Mouse (Mus musculus): ENCODE data around the gene Fitm2. TPM values are rescaled to one million over a fixed set of nuclear protein-coding genes. Genes with fewer than 3 reads are reported as not detected.
"Not testable (repeated sequence)": the region's sequence is repeated elsewhere in the genome, so short reads cannot be mapped to it uniquely, and the experiment has no call there.

Gene Fitm2
- polyA plus RNA-seq, 1 experiment from 2014 or later, result 16.9 TPM

DNA sequence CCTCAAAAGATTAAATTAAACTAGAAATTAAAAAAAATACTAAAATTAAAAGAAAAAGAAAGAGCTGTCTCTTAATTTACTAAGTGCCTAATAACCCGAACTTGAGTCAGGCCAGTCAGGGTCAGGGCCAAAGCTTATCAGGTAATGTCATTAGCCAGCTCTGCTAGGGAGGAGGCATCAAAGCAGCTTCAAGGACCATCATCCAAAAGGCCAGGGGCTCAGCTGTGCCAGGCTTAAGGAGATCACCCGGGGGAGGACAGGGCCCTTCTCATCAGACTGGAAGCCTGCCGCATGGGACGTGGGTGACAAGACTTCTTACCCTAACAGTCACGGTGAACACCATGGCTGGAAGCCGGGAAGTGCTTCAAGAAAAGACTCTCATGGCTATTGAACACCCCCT lies 4.8 kb downstream of the Fitm2 start:
- ATAC-seq, result no peak
- peaks cover 9% of the 10 kb centered on the region for H3K4me1 ChIP-seq (ENCODE audit: control insufficient read depth, insufficient read depth, low read length)
- H3K9me3 ChIP-seq (replicated peaks; ENCODE audit: control insufficient read depth, low read length, poor library complexity, severe bottlenecking), result no peaks in the 10 kb centered on the region
- H3K9ac ChIP-seq (ENCODE audit: low read depth, low read length), result no peak overlapping the region
- H3K4me2 ChIP-seq (ENCODE audit: low read length), result no peak overlapping the region
- 89% methylated on average over 6 of the region's 6 CpGs for WGBS
- no peaks in the 10 kb centered on the region for H3K27me3 ChIP-seq (ENCODE audit: control insufficient read depth, insufficient read depth, low read depth, low read length)
- H3K36me3 ChIP-seq (ENCODE audit: control insufficient read depth, insufficient read depth, low read length), result peaks cover 19% of the 10 kb centered on the region
- no peak overlapping the region for H3K27ac ChIP-seq (ENCODE audit: low read length)
- no peak overlapping the region for H3K4me3 ChIP-seq (ENCODE audit: low read depth, low read length)

DNA sequence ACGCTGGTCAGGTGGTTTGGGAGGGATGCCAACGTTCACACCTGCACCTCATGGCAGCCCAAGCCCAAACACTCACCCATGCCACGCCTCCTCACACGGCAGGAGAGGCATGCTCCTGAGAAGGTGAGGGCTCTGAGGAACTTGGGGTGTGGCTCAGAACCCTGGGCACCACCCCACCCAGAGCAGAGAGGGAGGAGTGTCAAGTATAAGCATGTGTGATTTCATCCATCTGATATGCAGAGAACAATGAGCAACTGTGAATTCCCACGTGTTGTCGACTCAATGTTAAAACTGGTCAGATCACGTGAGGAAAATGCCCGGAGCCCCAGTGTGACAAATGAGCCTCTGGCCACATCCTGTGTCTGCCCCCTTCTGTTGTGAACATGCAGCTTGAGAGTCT lies 5.7 kb downstream of the Fitm2 start:
- Histone ChIP-seq H3K9ac (ENCODE audit: low read depth, low read length) (no peak overlapping the region), H3K36me3 (ENCODE audit: control insufficient read depth, insufficient read depth, low read length) (peaks cover 19% of the 10 kb centered on the region)

DNA sequence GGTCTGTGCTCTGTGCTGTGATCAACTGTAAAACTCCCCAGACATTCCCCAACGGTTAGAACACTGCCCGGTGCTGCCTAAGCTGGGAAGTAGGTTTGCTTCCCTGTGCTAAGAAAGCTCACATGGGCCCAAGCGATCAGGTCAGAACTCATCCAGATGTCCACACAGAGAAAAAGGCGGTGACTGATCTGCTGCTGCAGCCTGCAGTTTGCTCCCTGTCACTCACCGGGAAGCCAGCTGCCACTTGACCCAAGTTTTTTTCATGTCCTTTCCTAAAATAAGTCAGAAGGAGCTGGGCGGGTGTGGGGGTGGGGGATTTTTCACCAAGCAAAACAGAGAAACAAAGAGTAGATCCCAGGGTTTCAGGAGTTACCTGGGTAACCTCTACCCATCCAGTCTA lies 7.9 kb downstream of the Fitm2 start:
- H3K9ac ChIP-seq (ENCODE audit: low read depth, low read length), result no peak overlapping the region
- no peaks in the 10 kb centered on the region for H3K4me1 ChIP-seq (ENCODE audit: control insufficient read depth, insufficient read depth, low read length)
- 83% methylated on average over 6 of the region's 6 CpGs for WGBS
- no peaks in the 10 kb centered on the region for H3K27me3 ChIP-seq (ENCODE audit: control insufficient read depth, insufficient read depth, low read depth, low read length)
- peaks cover 15% of the 10 kb centered on the region for H3K36me3 ChIP-seq (ENCODE audit: control insufficient read depth, insufficient read depth, low read length)
- H3K4me2 ChIP-seq (ENCODE audit: low read length), result no peak overlapping the region
- H3K4me3 ChIP-seq (ENCODE audit: low read depth, low read length), result no peak overlapping the region
- H3K27ac ChIP-seq (ENCODE audit: low read length), result no peak overlapping the region
- ATAC-seq, result no peak
- H3K9me3 ChIP-seq (replicated peaks; ENCODE audit: control insufficient read depth, low read length, poor library complexity, severe bottlenecking), result no peaks in the 10 kb centered on the region

More for the DNA sequence above, 5.7 kb downstream of the Fitm2 start:
- no peak for ATAC-seq
- Histone ChIP-seq H3K4me2 (ENCODE audit: low read length) (no peak overlapping the region), H3K27ac (ENCODE audit: low read length) (no peak overlapping the region), H3K4me3 (ENCODE audit: low read depth, low read length) (no peak overlapping the region), H3K4me1 (ENCODE audit: control insufficient read depth, insufficient read depth, low read length) (peaks cover 8% of the 10 kb centered on the region), H3K27me3 (ENCODE audit: control insufficient read depth, insufficient read depth, low read depth, low read length) (no peaks in the 10 kb centered on the region), H3K9me3 (replicated peaks; ENCODE audit: control insufficient read depth, low read length, poor library complexity, severe bottlenecking) (no peaks in the 10 kb centered on the region)
- WGBS, result 85% methylated on average over 8 of the region's 8 CpGs

- H3K4me3 ChIP-seq (ENCODE audit: low read depth, low read length), result no peak overlapping the region
- no peak overlapping the region for H3K9ac ChIP-seq (ENCODE audit: low read depth, low read length)
- peaks cover 10% of the 10 kb centered on the region for H3K36me3 ChIP-seq (ENCODE audit: control insufficient read depth, insufficient read depth, low read length)
- no peak overlapping the region for H3K4me2 ChIP-seq (ENCODE audit: low read length)
- no peak for ATAC-seq
- H3K27ac ChIP-seq (ENCODE audit: low read length), result no peak overlapping the region
- 0 out of 2 replicates have a peak, but pooled peaks cover 3% of the 10 kb centered on the region for H3K4me1 ChIP-seq (ENCODE audit: control insufficient read depth, insufficient read depth, low read length)
- 76% methylated on average over 4 of the region's 4 CpGs for WGBS
- no peaks in the 10 kb centered on the region for H3K9me3 ChIP-seq (replicated peaks; ENCODE audit: control insufficient read depth, low read length, poor library complexity, severe bottlenecking)
- no peaks in the 10 kb centered on the region for H3K27me3 ChIP-seq (ENCODE audit: control insufficient read depth, insufficient read depth, low read depth, low read length)
These were observed 8.4 kb downstream of the Fitm2 start for GRCm38 (mm10) chr2:163463998-163464397.

DNA sequence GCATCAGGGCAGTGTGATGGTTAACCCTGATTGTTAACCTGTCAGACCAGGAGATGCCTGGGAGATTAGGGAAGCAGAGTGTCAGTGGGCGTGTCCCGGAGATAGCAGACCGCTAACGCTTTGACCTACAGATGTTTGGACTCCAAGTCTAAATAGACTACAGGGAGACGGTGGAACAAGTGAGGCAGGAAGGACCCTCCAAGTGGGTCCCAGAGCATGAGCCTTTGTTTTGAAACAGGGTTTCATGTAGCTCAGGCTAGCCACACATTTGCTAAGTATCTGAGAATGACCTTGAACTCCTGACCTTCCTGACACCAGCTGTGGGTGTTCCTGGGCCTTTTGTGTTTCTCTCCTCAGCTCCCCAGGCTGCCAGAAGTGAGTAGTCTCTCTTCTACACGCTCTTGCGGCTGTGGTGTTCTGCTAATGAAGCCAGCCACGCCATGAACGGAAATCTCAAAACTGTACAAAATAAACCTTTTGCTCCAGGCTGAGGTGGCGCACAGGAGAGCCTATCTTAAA lies 9.1 kb downstream of the Fitm2 start:
- H3K9ac ChIP-seq (ENCODE audit: low read depth, low read length), result no peak overlapping the region
- no peak overlapping the region for H3K4me3 ChIP-seq (ENCODE audit: low read depth, low read length)
- WGBS, result 60% methylated on average over 10 of the region's 10 CpGs
- no peaks in the 10 kb centered on the region for H3K9me3 ChIP-seq (replicated peaks; ENCODE audit: control insufficient read depth, low read length, poor library complexity, severe bottlenecking)
- H3K27ac ChIP-seq (ENCODE audit: low read length), result no peak overlapping the region
- no peak for ATAC-seq
- H3K4me1 ChIP-seq (ENCODE audit: control insufficient read depth, insufficient read depth, low read length), result 0 out of 2 replicates have a peak, but pooled peaks cover 3% of the 10 kb centered on the region
- H3K36me3 ChIP-seq (ENCODE audit: control insufficient read depth, insufficient read depth, low read length), result peaks cover 6% of the 10 kb centered on the region; the same call in 1 of the 2 replicates
- no peaks in the 10 kb centered on the region for H3K27me3 ChIP-seq (ENCODE audit: control insufficient read depth, insufficient read depth, low read depth, low read length)
- no peak overlapping the region for H3K4me2 ChIP-seq (ENCODE audit: low read length)

DNA sequence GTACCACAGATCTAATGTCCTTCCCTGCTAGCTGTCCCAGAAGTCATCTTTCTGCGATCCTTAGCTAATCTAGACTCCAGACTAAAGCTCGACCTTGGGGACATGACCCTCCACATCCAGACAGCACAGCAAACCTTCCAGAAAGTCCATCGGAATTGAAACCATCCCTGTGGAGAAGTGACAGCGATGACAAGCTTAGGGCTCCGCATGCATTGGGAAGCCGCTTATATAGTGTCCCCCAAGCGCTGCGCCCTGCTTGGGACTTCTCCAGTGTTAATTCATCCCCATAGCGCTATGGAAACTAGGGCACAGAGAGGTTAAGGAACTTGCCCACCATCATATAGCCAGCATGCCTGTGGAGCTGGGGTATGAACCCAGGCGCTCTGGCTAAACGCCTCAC lies 9.6 kb downstream of the Fitm2 start:
- H3K4me1 ChIP-seq (ENCODE audit: control insufficient read depth, insufficient read depth, low read length), result 0 out of 2 replicates have a peak, but pooled peaks cover 3% of the 10 kb centered on the region
- H3K36me3 ChIP-seq (ENCODE audit: control insufficient read depth, insufficient read depth, low read length), result peaks cover 4% of the 10 kb centered on the region; the same call in 1 of the 2 replicates
- WGBS, result 78% methylated on average over 11 of the region's 11 CpGs
- no peak overlapping the region for H3K9ac ChIP-seq (ENCODE audit: low read depth, low read length)
- no peak overlapping the region for H3K4me3 ChIP-seq (ENCODE audit: low read depth, low read length)
- H3K4me2 ChIP-seq (ENCODE audit: low read length), result no peak overlapping the region
- no peaks in the 10 kb centered on the region for H3K27me3 ChIP-seq (ENCODE audit: control insufficient read depth, insufficient read depth, low read depth, low read length)
- no peak overlapping the region for H3K27ac ChIP-seq (ENCODE audit: low read length)
- no peaks in the 10 kb centered on the region for H3K9me3 ChIP-seq (replicated peaks; ENCODE audit: control insufficient read depth, low read length, poor library complexity, severe bottlenecking)
- no peak for ATAC-seq

DNA sequence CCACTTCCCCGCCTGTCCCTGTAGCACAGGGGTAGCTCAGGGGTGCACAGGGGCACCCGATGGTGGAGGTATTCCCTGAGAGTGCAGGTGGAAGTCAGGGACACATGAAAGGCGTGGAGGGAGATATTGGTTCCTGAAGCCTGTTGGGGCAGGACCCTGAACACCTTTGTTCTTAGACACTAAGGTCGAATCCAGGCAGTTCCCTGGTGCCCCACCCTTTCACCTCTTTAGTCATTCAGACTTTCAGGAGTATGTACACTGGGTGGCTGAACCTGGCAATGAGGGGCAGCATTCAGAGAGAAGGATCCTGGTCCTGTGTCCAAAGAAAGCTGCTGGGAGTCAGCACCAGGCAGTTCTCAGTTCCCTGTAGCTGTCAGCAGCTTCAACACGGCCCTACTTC lies 10.0 kb downstream of the Fitm2 start:
- Histone ChIP-seq H3K27me3 (ENCODE audit: control insufficient read depth, insufficient read depth, low read depth, low read length) (no peaks in the 10 kb centered on the region), H3K9me3 (replicated peaks; ENCODE audit: control insufficient read depth, low read length, poor library complexity, severe bottlenecking) (no peaks in the 10 kb centered on the region), H3K36me3 (ENCODE audit: control insufficient read depth, insufficient read depth, low read length) (peaks cover 4% of the 10 kb centered on the region; the same call in 1 of the 2 replicates), H3K4me1 (ENCODE audit: control insufficient read depth, insufficient read depth, low read length) (0 out of 2 replicates have a peak, but pooled peaks cover 3% of the 10 kb centered on the region), H3K27ac (ENCODE audit: low read length) (no peak overlapping the region), H3K9ac (ENCODE audit: low read depth, low read length) (no peak overlapping the region), H3K4me3 (ENCODE audit: low read depth, low read length) (no peak overlapping the region), H3K4me2 (ENCODE audit: low read length) (no peak overlapping the region)
- no peak for ATAC-seq
- 85% methylated on average over 5 of the region's 5 CpGs for WGBS

GRCm38 (mm10) chr2:163461307-163461706 lies 11.1 kb downstream of the Fitm2 start:
- not testable (repeated sequence) for H3K36me3 ChIP-seq (ENCODE audit: control insufficient read depth, insufficient read depth, low read length); H3K4me1 ChIP-seq (ENCODE audit: control insufficient read depth, insufficient read depth, low read length); H3K27ac ChIP-seq (ENCODE audit: low read length); H3K9ac ChIP-seq (ENCODE audit: low read depth, low read length); H3K4me2 ChIP-seq (ENCODE audit: low read length); H3K4me3 ChIP-seq (ENCODE audit: low read depth, low read length); H3K9me3 ChIP-seq (replicated peaks; ENCODE audit: control insufficient read depth, low read length, poor library complexity, severe bottlenecking); H3K27me3 ChIP-seq (ENCODE audit: control insufficient read depth, insufficient read depth, low read depth, low read length); ATAC-seq
- WGBS, result 92% methylated on average over 9 of the region's 9 CpGs

- ATAC-seq, result no peak
- Histone ChIP-seq H3K4me2 (ENCODE audit: low read length) (no peak overlapping the region), H3K4me1 (ENCODE audit: control insufficient read depth, insufficient read depth, low read length) (0 out of 2 replicates have a peak, but pooled peaks cover 3% of the 10 kb centered on the region), H3K36me3 (ENCODE audit: control insufficient read depth, insufficient read depth, low read length) (no peaks in the 10 kb centered on the region), H3K4me3 (ENCODE audit: low read depth, low read length) (no peak overlapping the region), H3K27me3 (ENCODE audit: control insufficient read depth, insufficient read depth, low read depth, low read length) (no peaks in the 10 kb centered on the region), H3K9me3 (replicated peaks; ENCODE audit: control insufficient read depth, low read length, poor library complexity, severe bottlenecking) (no peaks in the 10 kb centered on the region), H3K27ac (ENCODE audit: low read length) (no peak overlapping the region), H3K9ac (ENCODE audit: low read depth, low read length) (no peak overlapping the region)
- WGBS, result 90% methylated on average over 8 of the region's 8 CpGs
These were observed 11.8 kb downstream of the Fitm2 start for GRCm38 (mm10) chr2:163460622-163461021.

Measured in midbrain, embryonic 16.5 days (tissue).